Mouse (Mus musculus) spleen, adult 2 months (tissue): Measurements from ENCODE around the gene Gipc1.

Source experiments
- CTCF ChIP-seq: fragments of 200-500 bp; IDR thresholded peaks from 2 replicates; pipeline ENCODE4 v1.5.1; 2011; ENCODE audit warnings: mild to moderate bottlenecking, inconsistent platforms; ENCODE audit not compliant: insufficient read depth, insufficient read length, insufficient replicate concordance; ENCODE audit errors: extremely low read depth
- POLR2A ChIP-seq: fragments of 200-500 bp; IDR thresholded peaks from 2 replicates; pipeline ENCODE4 v1.6.1; 2011; ENCODE audit warnings: low read depth, low read length, inconsistent platforms

DNA sequence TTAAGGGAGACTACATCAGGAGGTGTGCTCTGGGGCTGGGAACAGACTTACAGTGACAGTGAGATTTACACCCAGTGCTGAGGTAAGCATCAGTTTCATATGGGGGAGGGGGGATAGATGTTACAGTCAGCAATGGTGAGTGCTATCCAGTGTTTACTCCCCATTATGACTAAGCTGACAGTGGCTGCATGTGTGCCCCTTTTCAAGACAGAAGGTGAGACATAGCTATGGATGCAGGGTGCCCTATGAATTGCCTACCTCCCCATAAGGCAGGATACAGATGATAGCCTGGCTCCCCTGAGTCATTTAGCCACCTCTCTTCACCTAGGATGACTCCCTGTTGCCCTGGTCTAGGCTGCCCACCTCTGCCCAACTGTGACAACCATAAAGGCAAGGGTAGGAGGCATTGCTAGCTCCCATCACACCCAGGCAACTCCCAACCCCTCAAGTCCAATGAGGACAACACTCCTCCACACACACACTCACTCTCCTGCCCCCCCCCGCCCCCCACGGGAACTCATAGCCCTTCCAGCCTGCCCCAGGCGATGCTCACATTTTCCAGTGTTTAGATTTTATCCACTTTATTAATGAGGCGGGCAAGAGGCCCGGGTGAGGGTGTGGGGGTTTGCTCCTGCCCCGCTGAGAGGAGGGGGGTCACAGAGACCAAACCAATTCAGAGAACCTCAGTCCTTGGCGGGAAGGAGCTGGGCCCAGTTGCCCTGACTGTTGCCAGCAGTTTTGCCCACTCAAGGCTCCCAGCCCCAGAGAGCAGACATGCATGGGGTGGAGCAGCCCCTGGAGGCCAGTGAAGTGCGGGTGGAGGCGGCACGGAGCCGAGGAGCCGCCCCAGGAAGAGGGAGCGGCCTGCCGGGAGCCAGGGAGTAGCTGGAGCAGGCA is 13.7 kb downstream of the Gipc1 start, which contains the start of gene Ptger1:
- no peak for TF ChIP-seq POLR2A
- no peak for TF ChIP-seq CTCF
